Mouse (Mus musculus): ENCODE results near the gene Elavl1. TPM values are rescaled to one million over a fixed set of nuclear protein-coding genes. Genes with fewer than 3 reads are reported as not detected.

The Elavl1 gene
- polyA plus RNA-seq, 1 experiment from 2014 or later, result 90.9 TPM

DNA sequence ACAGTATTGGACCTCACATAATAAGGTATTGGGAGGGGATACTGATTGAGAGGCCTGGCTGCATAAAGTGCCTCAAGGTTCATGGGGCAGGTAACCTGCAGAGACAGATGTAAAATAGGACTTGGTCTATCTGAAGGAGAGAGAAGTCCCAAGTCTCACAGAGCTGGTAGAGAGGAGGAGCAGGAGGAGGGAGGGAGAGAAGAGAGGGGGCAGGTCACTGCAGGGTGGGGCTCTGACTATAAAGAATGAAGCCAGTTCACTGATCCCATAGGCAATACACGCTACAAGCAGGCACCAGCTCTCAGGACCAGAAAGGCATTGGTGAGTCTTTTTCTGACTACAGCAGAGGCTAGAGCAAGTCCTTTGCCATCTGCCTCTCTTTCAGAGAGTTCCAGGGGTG is 24.1 kb upstream of the Elavl1 start:
- ATAC-seq (no peak), DNase-seq (ENCODE audit: low spot score) (no peak)
- Histone ChIP-seq H3K36me3 (ENCODE audit: insufficient read depth, low read length) (no peaks in the 10 kb centered on the region), H3K27ac (ENCODE audit: low read length) (no peak overlapping the region), H3K9me3 (ENCODE audit: low read length) (no peaks in the 10 kb centered on the region), H3K9ac (replicated peaks; ENCODE audit: low read depth) (no peak overlapping the region), H3K27me3 (replicated peaks; ENCODE audit: insufficient read depth, low read length) (no peaks in the 10 kb centered on the region), H3K4me1 (ENCODE audit: insufficient read depth, low read depth, low read length) (no peaks in the 10 kb centered on the region), H3K4me3 (ENCODE audit: low read depth, low read length) (no peak overlapping the region), H3K4me2 (replicated peaks; ENCODE audit: low read depth, low read length) (no peak overlapping the region)
- 47% methylated on average over 1 of the region's 1 CpGs for WGBS
- TF ChIP-seq EP300 (IDR thresholded peaks at IDR 0.05) (no peak), CTCF (IDR thresholded peaks at IDR 0.05) (no peak)

DNA sequence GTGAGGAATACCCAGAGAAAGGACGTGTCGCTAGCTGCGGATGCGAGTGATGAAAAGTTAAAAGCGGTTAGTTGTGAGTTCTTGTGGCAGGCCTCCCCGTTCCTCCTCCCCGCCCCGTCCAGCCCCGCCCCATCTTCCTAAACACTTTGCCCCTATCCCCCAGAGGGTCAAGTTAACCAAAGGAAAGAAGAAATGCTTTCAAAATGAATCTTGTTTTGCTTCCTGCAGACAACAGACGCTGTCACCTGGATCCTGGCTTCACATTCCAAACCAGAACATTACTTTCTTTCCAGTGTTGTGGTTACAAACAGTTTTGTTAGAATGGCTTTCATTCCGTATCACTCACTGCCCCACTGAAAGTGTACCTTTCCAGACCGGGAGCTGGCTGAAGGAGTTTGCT is 23.1 kb upstream of the Elavl1 start:
- H3K9ac ChIP-seq (replicated peaks; ENCODE audit: low read depth), result no peak overlapping the region
- WGBS, result 28% methylated on average over 12 of the region's 12 CpGs

DNA sequence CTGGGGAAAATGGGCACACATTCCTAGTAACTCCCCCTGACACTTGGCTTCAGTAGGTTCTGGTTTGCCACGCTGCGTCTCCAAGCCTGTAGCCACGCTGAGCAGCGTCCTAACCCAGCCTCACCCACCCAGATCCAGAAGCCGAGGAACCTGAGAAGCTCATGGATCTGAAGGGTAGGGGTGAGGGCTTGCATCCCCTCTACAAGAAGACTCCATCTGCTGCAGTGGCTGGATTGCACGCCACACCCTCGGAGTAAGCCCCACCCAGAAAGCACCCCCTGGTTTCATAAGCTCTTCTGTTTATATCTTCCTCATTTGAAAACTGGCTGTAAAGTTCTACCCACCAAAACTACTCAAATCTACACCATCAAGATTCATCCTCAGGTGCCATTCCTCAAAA is 22.4 kb upstream of the Elavl1 start:
- Histone ChIP-seq H3K27ac (ENCODE audit: low read length) (no peak overlapping the region), H3K9ac (replicated peaks; ENCODE audit: low read depth) (no peak overlapping the region), H3K4me1 (ENCODE audit: insufficient read depth, low read depth, low read length) (no peaks in the 10 kb centered on the region), H3K27me3 (replicated peaks; ENCODE audit: insufficient read depth, low read length) (no peaks in the 10 kb centered on the region), H3K4me3 (ENCODE audit: low read depth, low read length) (no peak overlapping the region), H3K9me3 (ENCODE audit: low read length) (no peaks in the 10 kb centered on the region), H3K4me2 (replicated peaks; ENCODE audit: low read depth, low read length) (0 out of 2 replicates have a peak overlapping the region, but pooled peaks have one; percentile 27), H3K36me3 (ENCODE audit: insufficient read depth, low read length) (no peaks in the 10 kb centered on the region)
- DNase-seq (ENCODE audit: low spot score), result no peak
- WGBS, result 36% methylated on average over 7 of the region's 7 CpGs
- ATAC-seq, result no peak
- TF ChIP-seq CTCF (IDR thresholded peaks at IDR 0.05), result no peak
- TF ChIP-seq EP300 (IDR thresholded peaks at IDR 0.05), result no peak

More for the DNA sequence above, 23.1 kb upstream of the Elavl1 start:
- no peak for ATAC-seq
- Histone ChIP-seq H3K36me3 (ENCODE audit: insufficient read depth, low read length) (no peaks in the 10 kb centered on the region), H3K4me3 (ENCODE audit: low read depth, low read length) (no peak overlapping the region), H3K27ac (ENCODE audit: low read length) (no peak overlapping the region), H3K4me2 (replicated peaks; ENCODE audit: low read depth, low read length) (0 out of 2 replicates have a peak overlapping the region, but pooled peaks have one; percentile 27), H3K9me3 (ENCODE audit: low read length) (no peaks in the 10 kb centered on the region), H3K27me3 (replicated peaks; ENCODE audit: insufficient read depth, low read length) (no peaks in the 10 kb centered on the region), H3K4me1 (ENCODE audit: insufficient read depth, low read depth, low read length) (no peaks in the 10 kb centered on the region)
- no peak for TF ChIP-seq CTCF (IDR thresholded peaks at IDR 0.05)
- TF ChIP-seq EP300 (IDR thresholded peaks at IDR 0.05), result no peak
- DNase-seq (ENCODE audit: low spot score), result no peak

DNA sequence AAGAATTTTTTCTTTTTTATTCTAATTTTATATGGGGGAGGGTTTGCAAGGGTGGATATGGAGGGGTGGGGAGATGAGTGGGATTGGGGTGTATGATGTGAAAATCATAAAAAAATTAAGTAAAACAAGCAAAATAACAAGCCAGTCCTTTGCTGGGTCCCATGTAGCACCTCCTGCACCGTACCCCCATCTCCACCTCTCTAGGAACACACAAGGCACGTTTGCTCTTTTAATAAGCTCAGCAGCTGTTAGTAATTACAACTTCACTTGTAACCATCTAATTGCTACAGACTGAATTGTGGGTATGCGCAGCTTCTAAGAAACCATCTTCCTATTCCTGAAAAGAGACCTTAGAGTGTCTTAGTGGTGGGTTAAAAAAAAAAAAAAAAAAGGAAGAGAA is 15.0 kb upstream of the Elavl1 start:
- Histone ChIP-seq H3K27ac (ENCODE audit: low read length) (no peak overlapping the region), H3K4me3 (ENCODE audit: low read depth, low read length) (no peak overlapping the region), H3K27me3 (replicated peaks; ENCODE audit: insufficient read depth, low read length) (no peaks in the 10 kb centered on the region), H3K9ac (replicated peaks; ENCODE audit: low read depth) (no peak overlapping the region), H3K9me3 (ENCODE audit: low read length) (no peaks in the 10 kb centered on the region), H3K36me3 (ENCODE audit: insufficient read depth, low read length) (peaks cover 9% of the 10 kb centered on the region; the same call in 1 of the 2 replicates), H3K4me1 (ENCODE audit: insufficient read depth, low read depth, low read length) (no peaks in the 10 kb centered on the region), H3K4me2 (replicated peaks; ENCODE audit: low read depth, low read length) (no peak overlapping the region)
- 90% methylated on average over 3 of the region's 3 CpGs for WGBS
- no peak for DNase-seq (ENCODE audit: low spot score)
- TF ChIP-seq CTCF (IDR thresholded peaks at IDR 0.05), result no peak
- no peak for TF ChIP-seq EP300 (IDR thresholded peaks at IDR 0.05)
- ATAC-seq, result no peak

DNA sequence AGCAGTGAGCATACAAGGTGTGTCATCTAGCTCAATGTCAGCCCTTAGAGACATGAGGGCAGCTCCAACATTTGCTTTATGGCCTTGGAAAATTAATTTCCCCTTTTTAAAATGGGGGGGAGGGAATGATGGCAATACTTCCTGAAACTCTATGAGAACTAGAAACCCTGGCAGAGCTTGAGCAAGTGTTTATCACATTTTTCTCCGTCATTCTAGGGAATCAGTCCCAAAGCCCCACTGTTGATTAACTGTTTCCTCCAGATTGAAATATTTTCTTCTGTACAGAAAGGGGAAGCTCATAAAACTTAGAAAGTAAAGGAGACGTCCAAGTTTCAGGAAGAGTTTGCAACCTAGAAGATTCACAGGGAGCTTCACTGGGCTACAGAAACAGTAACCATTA is 10.5 kb upstream of the Elavl1 start:
- Histone ChIP-seq H3K9ac (replicated peaks; ENCODE audit: low read depth) (no peak overlapping the region), H3K27me3 (replicated peaks; ENCODE audit: insufficient read depth, low read length) (no peaks in the 10 kb centered on the region), H3K36me3 (ENCODE audit: insufficient read depth, low read length) (peaks cover 18% of the 10 kb centered on the region; the same call in 1 of the 2 replicates), H3K4me3 (ENCODE audit: low read depth, low read length) (no peak overlapping the region), H3K9me3 (ENCODE audit: low read length) (no peaks in the 10 kb centered on the region), H3K4me1 (ENCODE audit: insufficient read depth, low read depth, low read length) (no peaks in the 10 kb centered on the region), H3K4me2 (replicated peaks; ENCODE audit: low read depth, low read length) (no peak overlapping the region), H3K27ac (ENCODE audit: low read length) (no peak overlapping the region)
- TF ChIP-seq CTCF (IDR thresholded peaks at IDR 0.05) (no peak), EP300 (IDR thresholded peaks at IDR 0.05) (no peak)
- ATAC-seq (no peak), DNase-seq (ENCODE audit: low spot score) (no peak)
- WGBS, result 82% methylated on average over 2 of the region's 2 CpGs

DNA sequence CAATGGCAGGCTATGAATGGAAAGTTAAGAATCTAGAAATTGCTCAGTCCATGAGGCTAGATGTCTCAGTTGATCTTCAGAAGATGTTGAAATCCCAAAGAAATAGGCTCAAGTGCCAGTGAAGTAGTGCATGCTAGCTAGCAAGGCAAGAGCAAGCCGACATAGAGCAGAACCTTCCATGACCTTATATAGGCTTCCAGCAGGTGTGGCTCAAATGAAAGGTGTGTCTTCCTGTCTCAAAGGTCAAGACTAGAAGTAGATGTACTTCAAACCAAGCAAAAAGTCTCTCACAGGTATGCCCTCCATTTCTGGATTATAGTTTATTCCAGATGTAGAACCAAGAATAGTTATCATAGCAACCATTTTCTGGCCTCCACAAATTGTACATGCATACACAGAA is 8.8 kb upstream of the Elavl1 start:
- Histone ChIP-seq H3K9me3 (ENCODE audit: low read length) (no peaks in the 10 kb centered on the region), H3K9ac (replicated peaks; ENCODE audit: low read depth) (no peak overlapping the region), H3K4me2 (replicated peaks; ENCODE audit: low read depth, low read length) (no peak overlapping the region), H3K4me1 (ENCODE audit: insufficient read depth, low read depth, low read length) (no peaks in the 10 kb centered on the region), H3K4me3 (ENCODE audit: low read depth, low read length) (no peak overlapping the region), H3K27ac (ENCODE audit: low read length) (no peak overlapping the region), H3K36me3 (ENCODE audit: insufficient read depth, low read length) (peaks cover 14% of the 10 kb centered on the region; the same call in 1 of the 2 replicates), H3K27me3 (replicated peaks; ENCODE audit: insufficient read depth, low read length) (no peaks in the 10 kb centered on the region)
- 94% methylated on average over 1 of the region's 1 CpGs for WGBS
- TF ChIP-seq CTCF (IDR thresholded peaks at IDR 0.05) (no peak), EP300 (IDR thresholded peaks at IDR 0.05) (no peak)
- DNase-seq (ENCODE audit: low spot score) (no peak), ATAC-seq (no peak)

DNA sequence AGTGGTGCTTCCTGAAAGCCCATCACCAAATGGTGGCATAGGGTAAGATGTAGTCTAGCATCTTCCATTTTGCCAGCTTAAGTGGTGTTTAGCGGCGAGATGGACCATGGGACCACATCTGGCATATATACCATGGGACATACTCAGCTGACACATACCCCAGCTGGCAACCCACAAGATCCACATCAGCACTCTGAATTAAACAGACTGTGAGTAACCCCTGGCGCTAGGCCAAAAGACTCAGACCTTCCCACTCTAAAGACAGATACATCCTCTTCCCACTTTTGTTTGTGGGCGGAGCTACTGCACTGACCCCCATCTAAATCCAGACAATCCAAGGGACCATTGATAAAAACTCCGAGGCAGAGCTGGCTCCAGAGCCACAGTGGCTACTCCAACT is 3.8 kb upstream of the Elavl1 start:
- ATAC-seq (no peak), DNase-seq (ENCODE audit: low spot score) (peak; percentile 32)
- no peaks in the 10 kb centered on the region for H3K9me3 ChIP-seq (ENCODE audit: low read length)
- no peak for TF ChIP-seq CTCF (IDR thresholded peaks at IDR 0.05)
- no peak for TF ChIP-seq EP300 (IDR thresholded peaks at IDR 0.05)
- no peak overlapping the region for H3K27ac ChIP-seq (ENCODE audit: low read length)
- H3K27me3 ChIP-seq (replicated peaks; ENCODE audit: insufficient read depth, low read length), result no peaks in the 10 kb centered on the region
- H3K4me3 ChIP-seq (ENCODE audit: low read depth, low read length), result no peak overlapping the region
- WGBS, result 74% methylated on average over 5 of the region's 5 CpGs
- H3K4me2 ChIP-seq (replicated peaks; ENCODE audit: low read depth, low read length), result no peak overlapping the region
- H3K4me1 ChIP-seq (ENCODE audit: insufficient read depth, low read depth, low read length), result peaks cover 7% of the 10 kb centered on the region; the same call in 1 of the 2 replicates
- peaks cover 5% of the 10 kb centered on the region; the same call in 1 of the 2 replicates for H3K36me3 ChIP-seq (ENCODE audit: insufficient read depth, low read length)
- H3K9ac ChIP-seq (replicated peaks; ENCODE audit: low read depth), result no peak overlapping the region

All from lung, postnatal 0 days (tissue).